Mouse (Mus musculus) ovary, adult 18-20 months (tissue): ENCODE data around the gene Gm21915.

Experiments
- DNase-seq: peaks from one replicate; pipeline ENCODE4 v3.0.0; 2022; ENCODE audit warnings: low spot score, mixed read lengths

The Gm21915 gene

DNA sequence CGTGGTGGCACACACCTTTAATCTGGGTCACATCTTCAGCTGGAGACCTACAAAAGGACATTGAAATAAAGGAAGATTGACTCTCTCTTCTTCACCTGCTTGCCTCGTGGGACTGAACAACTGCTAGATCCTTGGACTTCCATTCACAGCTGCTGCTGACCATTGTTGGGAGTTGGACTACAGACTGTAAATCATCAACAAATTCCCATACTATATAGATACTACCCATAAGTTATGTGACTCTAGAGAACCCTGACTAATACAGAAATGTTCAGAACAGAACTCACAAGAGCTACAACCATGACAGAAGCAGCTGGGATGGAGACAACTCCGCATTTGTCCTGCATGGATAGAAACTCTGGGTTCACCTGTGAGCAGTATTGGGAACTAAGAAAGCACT, at the start of gene Gm21915:
TSS of gene Gm21915 (plus strand) at position 301 of the 400 bp plus-strand sequence.
- DNase-seq = no peak

DNA sequence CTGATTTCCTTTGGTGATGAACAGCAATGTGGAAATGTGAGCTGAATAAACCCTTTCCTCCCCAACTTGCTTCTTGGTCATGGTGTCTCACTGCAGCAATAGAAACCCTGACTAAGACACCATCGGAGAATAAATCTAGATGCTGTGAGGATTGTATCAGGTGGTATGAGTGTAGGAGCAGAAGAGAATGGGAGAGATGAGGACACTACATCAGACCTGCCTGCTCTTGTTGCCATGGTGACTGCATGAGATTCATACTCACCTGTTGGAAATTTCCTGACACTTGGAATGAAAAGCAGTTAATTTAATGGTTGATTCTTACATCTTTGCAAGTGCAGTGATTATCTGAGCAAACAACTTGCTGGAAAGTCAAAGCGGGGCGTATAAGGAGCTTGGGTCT, 48.1 kb upstream of the Gm21915 start:
- no peak for DNase-seq

DNA sequence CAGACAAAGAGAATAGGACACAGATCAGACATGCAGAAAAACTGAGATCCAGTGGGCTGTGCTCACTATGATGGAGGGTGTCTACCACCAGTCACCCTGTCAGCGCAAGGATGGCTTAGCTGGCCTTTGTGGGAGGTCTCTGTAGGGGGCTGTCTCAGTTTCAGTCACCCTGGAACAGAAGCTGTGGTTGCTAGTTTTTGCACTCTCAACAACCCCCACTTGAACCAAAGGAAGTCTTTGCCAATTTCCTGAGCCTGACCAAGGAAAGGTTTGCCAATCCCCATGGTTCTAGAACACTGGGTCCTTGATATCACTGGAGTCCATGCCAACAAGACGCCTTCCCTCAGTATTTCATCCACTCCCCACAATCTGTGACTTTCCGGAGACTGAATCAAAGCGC, 47.6 kb upstream of the Gm21915 start:
- no peak for DNase-seq

DNA sequence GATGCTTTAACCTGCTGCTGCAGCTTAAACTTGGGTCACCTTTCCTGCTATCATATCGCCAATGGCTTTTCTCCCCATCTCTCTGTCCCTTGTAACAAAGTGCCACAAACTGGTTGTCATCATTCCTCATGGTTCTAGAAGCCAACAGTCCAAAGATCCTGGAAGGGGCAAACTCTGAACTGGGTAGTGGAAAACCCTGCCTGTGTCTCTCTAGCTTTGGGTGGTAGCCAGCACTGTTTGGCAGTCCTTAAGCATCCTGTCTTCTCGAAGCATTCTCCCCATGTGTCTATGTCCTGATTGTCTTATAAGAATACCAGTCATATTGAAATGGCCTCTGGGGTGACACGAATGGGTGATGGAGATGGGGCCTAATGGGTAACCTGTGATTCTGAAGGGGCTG, 45.1 kb upstream of the Gm21915 start:
- DNase-seq = no peak

DNA sequence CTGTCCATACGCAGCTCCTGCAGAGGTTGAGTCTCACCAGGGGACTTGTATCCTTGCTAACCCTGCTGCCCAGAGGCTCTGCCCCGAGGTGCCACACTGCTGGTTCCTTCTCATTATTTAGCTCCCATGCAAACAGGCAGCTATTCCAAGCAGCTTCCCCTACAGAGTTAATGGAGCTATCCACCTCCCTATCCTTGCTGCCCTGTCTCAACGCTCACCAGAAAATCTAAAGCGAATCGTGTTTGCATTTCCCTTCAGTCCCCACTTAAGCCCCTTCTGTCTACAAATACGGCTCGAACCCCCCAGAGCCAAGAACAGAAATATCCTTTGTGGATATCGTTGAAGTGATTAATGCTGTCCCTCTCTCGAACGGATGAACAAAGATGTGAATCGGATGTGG, 43.8 kb upstream of the Gm21915 start:
- no peak for DNase-seq

DNA sequence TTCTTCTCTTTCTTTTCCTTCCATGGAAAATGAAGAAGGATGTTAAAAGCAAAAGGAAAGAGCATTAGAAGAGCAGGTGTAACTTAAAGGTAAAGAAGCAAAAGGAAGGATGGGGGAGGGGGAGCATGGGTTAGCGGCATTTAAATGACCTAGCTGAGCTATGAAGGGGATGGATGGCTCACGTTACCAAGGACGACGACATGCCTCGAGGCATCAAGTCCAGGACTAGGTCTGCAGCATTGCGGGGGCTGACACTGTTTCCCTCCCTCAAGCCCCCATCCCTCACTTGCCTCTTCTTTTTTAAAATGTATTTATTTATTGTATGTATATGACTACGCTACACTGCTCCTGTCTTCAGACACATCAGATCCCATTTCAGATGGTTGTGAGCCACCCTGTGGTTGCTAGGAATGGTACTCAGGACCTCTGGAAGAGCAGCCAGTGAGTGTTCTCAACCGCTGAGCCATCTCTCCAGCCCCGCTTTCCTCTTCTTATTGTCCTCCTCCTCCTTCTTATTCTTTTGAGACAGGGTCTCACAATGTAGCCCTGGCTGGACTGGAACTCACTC, 43.2 kb upstream of the Gm21915 start:
- DNase-seq = no peak

DNA sequence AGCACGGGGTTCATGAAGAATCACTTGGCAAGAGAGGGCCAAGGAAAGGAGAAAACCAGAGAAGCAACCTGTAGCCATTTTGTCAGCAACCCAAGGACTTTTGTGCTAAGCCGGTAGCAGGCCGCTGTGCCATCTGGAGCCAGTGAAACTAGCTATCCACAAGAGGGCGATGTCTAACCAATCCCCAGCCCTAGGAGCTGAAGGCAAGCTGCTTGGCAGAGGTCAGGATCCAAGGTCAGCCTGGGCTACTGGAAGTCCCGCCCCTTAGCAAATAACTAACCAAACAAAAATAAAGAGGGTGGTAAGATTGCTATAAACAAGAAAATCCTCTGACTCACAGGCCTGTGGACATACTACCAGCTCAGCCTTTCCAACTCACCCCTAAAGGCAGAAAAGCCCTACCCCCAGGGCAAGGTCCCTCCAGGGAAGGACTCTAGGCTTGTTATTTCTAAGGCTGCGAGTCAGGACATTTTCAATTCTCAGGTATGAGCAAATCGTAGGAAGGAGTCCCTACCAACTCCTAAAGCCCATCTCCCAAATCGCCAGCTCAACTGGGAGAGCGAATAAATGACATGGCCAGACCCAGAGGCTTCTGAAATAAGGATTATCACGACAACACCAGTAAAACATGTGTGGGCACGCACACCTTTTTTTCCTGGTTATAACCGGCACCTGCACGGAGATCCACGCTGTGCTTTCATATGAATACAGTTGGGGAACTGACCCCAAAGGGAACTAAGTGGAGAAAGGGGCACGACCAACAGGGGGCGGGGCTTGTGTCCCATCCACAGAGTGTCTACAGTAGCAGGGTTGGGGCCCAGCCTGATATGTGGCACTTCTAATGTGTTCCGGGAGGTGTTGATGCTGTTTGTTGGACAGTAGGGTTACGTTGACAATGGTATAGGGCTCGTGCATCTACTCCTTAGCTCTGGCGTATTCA, 42.0 kb upstream of the Gm21915 start:
- DNase-seq = peak; percentile 42

DNA sequence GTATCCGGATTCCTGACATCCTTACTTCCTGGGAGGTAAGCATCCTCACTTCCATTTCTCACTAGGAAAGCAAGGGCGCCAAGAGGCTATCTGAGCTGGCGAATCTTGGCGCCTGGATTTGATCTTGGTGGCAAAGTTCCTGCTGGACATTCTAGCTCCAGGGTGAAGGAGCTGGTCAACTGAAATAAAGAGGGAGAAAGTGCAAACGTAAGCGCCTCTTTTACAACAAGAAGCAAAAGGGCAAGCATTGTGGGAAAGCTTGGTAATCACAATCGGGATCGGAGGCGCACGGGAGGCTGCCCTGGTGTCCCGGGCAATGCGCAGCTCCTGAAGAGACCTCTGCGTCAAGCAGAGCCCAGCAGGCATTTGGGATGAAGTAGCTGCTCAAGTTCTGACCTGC, 41.0 kb upstream of the Gm21915 start:
- DNase-seq = no peak

DNA sequence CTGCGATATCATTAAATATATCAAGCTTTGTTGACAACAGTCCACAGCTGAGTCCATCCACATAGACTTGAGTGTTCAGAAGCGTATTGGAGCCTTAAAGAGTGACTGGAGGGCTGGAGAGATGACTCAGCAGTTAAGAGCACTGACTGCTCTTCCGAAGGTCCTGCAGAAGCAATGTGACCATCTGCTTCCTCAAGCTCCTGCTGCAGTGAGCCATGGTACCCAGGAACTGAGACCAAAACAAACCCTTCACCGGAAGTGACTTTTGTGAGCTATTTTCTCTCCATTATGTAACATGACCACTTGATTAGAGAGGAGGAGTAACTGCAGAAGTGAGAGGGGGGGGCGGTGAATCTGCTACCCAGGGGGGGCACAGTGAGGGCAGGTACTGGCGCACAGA, 39.3 kb upstream of the Gm21915 start:
- DNase-seq = no peak

DNA sequence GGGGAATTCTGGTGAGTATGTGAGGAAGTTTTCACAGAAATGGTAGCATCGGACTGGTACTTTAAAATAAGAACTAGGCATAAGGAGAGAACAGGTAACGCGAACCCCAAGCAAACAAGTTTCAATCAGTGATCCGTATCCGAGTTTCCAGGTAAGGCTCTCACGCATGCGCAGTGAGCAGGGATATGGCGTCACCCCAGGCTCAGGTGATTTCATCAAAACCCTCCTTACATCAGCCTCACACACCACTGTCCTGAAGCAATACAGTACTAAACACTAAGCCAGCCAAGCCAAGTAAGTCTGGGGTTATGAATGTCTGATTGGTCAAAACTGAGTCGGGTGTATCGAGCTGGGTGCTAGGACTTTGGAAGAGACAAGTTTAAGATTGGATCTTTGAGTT, 38.9 kb upstream of the Gm21915 start:
- no peak for DNase-seq

DNA sequence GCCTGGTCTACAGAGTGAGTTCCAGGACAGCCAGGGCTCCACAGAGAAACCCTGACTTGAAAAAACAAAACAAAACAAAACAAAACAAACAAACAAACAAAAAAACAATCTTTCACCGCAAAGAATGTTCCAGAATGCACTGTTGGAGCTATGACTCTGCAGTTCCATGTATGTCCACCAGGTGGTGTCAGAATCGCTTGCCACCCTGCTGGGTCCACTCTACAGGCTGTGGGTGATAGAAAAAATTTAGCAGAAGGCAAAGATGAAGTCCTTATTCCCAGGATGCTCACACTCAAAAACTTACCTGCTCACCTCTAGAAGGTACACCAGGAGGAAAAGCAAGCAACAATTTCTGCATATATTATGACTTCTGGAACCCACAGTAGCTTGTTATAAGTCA, 34.4 kb upstream of the Gm21915 start:
- no peak for DNase-seq

DNA sequence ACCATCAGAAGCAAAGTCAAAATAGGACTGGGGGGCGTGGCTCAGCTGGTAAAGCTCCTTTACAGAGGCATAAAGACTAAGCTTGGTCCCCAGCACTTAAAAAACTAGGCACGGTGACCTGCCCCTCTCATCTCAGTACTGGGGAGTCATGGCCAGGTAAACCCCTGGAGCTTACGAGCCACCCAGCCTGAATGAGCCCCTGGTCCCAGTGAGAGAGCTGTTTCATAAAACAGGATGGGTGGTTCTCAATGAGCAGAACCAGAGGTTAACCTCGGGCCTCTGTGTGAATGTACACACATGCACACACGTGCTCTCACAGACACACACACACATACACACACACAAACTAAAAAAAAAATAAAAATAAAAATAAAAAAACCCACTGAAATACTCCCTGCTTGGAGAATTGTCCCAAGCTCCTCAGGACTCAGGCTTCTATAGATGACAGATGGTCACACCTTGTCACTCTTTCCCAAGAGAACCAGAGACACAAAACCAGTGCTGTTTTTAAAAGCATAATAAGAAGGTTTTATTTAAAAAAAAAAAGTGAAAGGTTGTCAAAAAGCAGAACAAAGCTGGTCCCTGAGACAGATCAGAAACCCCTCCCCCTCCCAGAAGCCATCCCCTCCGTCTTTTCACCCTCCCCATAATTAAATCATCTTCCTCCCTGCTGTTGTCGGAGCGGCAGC, 32.6 kb upstream of the Gm21915 start:
- no peak for DNase-seq

DNA sequence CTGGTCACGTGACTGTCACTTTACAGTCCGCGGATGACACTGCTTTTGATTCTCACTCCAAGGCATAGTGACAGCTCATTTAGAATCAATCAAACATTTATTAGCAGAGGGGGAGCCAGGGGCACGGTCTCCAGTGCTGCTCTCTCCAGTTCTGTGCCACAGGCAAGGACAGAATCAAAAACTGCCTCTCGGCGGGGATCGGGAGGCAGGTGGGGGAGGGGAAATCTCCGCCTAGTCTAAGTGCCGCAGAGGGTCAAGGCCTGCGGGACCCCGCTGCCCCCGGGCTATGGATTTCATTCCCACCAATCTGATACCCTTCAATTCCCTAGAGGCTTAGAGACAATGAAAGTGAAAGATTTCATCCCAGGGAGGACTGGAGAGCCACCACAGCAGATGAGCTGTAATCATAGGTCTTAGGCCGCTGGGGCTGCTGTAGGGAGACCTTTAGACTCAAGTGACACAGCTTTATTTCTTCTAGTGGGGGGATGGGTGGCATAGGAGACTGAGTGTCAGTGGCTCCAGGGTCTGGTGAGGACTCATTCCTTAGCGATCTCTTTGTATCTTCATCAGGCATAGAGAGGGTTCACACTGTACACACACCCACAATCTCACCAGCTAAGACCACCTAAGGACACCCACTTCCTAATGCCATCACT, 31.9 kb upstream of the Gm21915 start:
- no peak for DNase-seq

DNA sequence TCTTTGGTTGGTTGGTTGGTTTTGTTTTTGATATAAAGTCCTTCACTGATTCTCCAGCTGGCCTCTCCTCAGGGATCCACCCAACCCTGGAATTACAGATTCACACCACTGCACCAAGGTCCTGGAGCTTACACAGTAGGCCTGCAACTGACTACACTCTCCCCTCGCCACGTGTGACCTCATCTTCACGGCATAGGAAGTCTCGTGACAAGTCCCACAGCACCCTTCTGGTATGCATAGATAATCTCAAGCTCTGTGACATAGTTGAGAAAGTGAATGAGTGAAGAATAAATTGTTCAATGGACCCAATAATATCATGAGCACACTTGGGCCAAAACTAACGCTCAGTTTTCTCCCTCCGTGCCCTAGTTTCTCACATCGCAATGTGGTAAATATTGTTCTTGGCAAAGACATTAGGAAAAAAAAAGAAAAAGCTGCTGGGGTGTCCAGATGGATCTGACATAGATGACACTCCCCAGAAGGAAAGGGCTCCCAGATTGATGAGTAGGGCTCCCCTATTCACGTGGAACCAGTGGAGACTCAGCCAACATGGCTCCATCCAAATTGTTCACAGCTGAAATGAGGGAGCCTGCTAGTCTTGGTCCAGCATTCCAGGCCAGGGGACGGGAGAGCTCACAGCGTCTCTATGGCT, 30.8 kb upstream of the Gm21915 start:
- DNase-seq = no peak

DNA sequence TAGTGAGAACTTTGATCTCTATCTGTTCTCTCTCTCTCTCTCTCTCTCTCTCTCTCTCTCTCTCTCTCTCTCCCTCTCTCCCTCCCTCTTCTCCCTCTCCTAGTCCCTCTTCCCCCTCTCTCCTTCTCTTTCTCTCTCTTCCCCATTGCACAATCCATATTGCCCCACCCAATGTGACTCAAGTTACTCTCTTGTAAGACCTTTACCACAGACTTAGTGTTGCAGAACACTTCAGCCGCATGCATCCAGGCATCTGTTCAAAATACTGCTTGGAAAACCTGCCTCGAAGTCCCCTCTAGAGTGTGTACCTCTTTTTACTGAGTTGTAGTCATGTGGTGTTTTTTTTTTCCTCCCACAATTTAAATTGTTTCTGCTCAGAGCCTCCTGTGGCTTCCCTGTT, 29.1 kb upstream of the Gm21915 start:
- DNase-seq = no peak

DNA sequence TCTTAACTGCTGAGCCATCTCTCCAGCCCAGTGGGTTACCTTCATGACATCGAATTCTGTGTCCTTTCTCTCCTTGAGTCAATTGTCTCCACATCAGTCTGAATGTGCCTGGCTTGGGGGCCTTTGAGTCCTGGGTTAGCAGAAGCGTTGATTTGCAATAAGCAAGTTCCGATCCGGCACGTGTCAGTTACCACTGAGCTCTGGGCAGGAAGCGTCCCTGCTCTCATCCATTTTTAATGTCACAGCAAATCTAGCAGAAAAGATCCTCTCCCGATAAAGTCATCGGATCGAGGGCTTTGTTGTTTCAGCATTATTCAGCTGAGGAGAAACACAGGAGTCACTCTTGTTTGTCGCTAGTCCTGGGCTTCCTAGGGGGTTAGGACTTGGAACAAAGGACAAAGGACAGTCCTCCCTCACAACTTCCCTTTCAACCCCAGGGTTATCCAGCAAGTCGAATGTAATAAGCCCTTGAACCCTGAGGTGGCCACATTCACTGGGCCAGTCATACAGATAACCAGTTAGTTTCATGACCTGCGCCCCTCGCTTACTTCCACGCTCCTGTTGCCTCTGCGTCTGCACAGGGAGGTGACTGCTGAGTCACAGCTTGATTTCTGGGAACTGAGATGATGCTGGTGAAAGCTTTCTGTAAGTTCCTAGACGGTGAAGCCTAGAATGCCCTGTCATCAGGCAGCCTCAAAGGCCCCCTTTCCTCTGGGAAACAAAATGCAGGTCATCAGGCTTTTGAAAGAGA, 27.8 kb upstream of the Gm21915 start:
- no peak for DNase-seq

DNA sequence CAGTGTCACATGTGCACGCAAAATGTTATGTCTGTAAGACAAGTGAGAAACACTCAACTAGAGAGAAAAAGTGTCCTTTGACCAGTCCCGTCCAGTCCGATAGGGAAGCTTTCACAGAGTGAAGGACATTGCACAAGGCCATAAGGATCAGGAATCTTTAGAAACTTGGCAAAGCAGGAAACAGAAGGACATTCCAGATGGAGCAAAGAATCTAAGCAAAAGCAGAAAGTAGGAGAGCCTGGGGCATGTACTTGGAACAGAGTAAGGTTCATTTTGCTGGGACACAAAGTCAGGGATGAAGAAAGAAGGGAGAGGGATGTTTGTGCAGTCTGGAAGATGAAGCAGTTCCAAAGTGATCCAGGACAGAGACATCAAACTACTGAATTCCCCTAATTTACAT, 21.0 kb upstream of the Gm21915 start:
- no peak for DNase-seq

DNA sequence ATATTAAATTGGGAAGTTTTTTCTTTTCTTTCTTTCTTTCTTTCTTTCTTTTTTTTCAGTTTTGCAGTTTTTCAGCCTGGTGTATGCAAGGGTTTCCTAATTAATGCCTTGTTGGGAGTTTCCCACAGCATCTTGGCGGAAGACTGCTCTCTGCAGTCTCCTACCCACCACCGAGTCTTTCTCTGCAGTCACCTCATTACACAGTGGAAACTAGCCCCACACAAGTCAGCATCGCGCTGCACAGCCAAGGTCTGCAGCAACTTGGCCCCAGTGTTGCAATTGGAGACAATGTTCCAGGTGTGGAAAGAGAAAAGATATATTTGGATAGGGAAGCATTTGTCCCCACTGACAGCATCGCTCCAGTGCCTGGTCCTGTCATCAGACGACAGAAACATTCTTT, 20.4 kb upstream of the Gm21915 start:
- no peak for DNase-seq

DNA sequence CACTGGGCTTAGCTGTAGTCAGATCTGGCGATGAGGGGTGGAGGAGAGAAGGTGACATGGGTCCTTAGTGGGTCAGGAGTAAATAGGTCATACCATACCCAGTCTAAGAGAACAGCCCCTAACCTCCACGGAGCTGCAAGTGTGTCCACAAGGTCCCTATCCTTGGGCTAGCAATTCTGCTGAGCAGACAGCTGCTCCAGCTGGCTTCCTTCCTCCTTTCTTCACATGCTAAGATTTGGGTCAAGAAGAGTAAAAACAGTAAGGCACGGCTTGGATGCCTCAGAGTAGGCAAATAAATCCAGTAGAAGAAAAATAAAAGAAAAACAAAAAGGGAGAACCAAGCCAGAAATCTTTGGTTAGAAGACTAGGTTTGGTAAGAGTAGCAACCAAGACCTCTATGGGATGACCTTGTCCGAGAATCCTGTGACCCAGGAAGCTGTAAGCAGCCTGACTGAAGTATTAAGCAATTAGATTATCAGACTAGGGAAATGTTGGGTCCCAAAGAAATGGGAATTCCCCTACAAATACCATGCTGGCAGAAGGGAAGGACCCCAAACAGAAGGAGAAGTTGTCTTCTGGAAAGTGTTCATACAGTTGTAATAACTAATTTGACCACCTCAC, 19.1 kb upstream of the Gm21915 start:
- no peak for DNase-seq

DNA sequence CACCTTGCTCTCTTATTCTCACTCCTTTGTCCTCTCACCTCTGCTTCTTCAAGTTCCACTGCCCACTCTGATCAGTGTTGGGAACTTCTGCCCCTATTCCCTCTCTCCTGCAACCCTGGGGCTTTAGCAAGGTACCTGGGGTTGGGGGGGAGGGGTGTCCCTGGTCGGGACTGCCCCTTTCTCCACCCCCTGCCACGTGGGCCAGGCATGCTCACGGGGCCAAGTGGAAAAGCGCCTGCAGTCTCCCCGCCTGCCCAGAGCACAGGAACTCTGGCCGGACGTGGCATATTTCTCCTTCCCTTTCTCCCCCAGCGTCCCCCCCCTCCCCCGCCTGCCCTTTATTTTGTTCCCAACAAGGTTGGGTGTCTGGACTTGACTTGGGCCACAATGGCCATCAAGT, 17.7 kb upstream of the Gm21915 start:
- no peak for DNase-seq
